Mouse (Mus musculus) adrenal gland, postnatal 14 days (tissue): ENCODE data around the gene Galnt7. TPM values are rescaled to one million over a fixed set of nuclear protein-coding genes. Genes with fewer than 3 reads are reported as not detected.
A peak's percentile ranks its signal among the peaks of the same experiment; 100 is the strongest.

ENCODE experiments used
- DNase-seq: peaks from one replicate; pipeline ENCODE4 v3.0.0; 2021; ENCODE audit warnings: mixed read lengths
- long read RNA-seq, 2 experiments: library from polyadenylated mRNA; stranded (forward); transcript quantifications; one replicate each; pipeline ENCODE4 v2.0.0; 2021
- total RNA-seq: library from RNA; stranded (reverse); gene quantifications from 2 replicates; pipeline ENCODE4 v1.2.3, GENCODE M21; 2021

The Galnt7 gene
- 13.3 and 16.7 TPM in 2 replicates for total RNA-seq
- long read RNA-seq, experiment 1, full-length matches to known transcripts: 1 of 2 reads
- long read RNA-seq, experiment 1, partial matches to known transcripts: 1 of 2 reads
- long read RNA-seq, experiment 1, other reads (novel, unspliced or antisense): 0 of 2 reads
- long read RNA-seq, experiment 2, partial matches to known transcripts: 1 of 3 reads
- long read RNA-seq, experiment 2, other reads (novel, unspliced or antisense): 1 of 3 reads

- DNase-seq: peak; percentile 85
Observed at GRCm38 (mm10) chr8:57652456-57653055, at the start of gene Galnt7. Gene Galnt7, minus strand, starts transcription at chr8:57653032.

DNA sequence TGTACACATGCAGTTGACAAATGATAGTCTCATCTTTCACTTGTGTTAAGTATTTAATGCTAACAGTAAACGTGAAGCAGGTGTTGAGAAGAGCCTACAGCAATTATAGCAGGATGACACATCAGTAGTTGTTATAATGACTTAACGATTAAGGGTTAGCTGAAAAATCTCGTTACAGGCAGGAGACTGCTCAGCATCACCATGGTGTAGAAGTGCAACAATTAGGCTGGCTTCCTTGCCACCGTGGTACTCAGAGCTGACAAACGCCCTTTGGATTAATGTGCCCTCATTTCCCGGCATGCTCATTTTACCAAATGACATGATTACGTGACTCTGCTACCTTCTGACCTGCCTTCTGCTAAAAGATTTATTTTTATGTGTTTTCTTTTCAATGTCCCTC, 35.8 kb upstream of the Galnt7 start:
- DNase-seq: no peak

DNA sequence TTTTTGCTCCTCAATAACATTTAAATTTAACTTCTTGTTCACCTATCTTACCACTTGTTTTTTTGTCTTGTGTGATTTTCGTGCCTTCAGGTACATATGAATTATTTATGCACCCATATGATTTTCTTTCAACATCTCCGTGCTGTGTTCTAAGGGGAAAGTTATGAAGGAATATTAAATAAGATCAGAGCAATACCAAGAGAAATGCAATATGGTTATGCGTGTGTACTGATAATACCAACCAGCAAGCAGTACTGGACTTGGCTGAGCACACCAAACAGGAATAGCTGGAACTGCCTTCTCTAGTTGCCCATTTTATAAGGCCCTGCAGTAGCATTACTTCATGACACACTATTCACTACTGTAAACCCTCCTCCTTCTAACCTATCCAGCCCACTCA, 33.0 kb upstream of the Galnt7 start:
- DNase-seq: no peak

GRCm38 (mm10) chr8:57680044-57680443, 27.2 kb upstream of the Galnt7 start:
- no peak for DNase-seq

- no peak for DNase-seq
Observed at GRCm38 (mm10) chr8:57664121-57664520, 11.3 kb upstream of the Galnt7 start.

- no peak for DNase-seq
Observed at GRCm38 (mm10) chr8:57660019-57660418, 7.2 kb upstream of the Galnt7 start.

GRCm38 (mm10) chr8:57656446-57656845, 3.6 kb upstream of the Galnt7 start:
- DNase-seq: no peak

DNA sequence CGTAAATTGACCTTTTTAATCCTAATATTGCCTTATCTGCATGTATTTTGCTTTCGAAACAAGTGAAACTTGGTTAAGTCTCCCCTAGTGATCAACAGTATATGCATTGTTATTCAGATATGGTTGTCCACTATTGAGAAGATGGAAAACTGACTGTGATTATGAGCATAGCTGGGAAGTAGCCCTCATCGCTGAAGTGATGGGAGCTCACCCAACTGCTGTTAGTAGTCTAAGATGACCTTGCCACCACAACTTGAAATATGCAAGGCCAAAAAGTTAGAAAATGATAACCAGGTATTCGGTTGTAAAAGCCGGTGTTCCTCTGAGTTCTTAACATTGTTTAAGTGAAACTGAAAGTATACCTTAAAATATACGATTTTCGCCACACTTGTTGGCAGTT, 1.3 kb upstream of the Galnt7 start:
- DNase-seq: no peak

DNA sequence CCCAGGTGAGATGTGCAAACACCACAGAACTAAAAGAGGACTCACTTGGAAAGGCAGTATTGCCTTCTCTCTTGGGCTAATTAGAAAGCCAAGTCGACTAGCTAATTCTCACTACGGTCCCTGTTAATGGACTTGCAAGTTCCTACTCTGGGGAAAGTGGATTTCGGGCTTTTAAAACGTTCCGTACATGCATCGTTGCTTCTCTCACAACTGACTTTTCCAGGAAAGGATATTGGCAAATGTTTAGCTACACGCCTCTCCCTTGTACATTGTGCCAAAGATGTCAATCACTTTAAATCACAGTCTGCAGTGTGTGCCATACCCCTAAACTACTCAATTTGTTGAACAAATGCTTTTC, 915 bp upstream of the Galnt7 start:
- DNase-seq: no peak

GRCm38 (mm10) chr8:57653056-57653767, 380 bp upstream of the Galnt7 start:
- peak; percentile 67 for DNase-seq

DNA sequence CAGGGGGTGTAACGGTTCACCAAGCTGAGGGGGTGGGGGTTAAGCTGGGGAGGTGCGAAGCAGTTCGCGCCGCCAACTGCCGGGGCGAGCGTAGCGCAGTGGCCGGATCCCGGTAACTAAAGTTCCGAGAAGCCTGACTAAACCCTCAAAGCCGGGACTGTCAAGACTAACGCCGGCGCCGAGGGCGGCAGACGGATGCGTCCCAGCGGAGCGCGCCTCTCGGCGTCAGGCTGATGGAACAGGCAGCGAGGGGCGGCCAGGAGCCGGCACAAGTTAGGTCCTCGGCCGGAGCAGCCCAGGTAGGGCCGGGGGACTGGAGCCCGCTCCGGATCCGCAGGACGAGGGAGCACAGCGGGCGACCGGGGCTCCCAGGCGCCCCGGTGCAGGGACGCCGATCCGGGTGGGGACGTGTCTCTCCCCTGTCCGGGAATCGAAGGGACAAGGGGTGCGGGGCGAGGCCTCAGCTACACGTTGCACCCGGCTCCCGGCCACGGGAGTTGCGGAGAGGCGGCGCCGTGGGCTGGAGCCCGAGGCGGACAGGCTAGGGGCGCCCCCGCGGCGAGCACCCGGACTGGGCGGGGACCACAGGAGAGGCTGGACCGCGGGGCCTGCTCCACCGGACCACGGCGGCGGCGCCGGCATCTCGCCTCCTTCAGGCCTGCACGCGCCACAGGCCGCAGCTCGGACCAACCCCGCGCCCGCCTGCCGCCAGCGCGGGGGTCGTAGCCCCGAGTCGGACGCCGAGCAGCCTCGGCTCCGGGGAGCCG, 960 bp downstream of the Galnt7 start:
- DNase-seq: peak; percentile 88

DNA sequence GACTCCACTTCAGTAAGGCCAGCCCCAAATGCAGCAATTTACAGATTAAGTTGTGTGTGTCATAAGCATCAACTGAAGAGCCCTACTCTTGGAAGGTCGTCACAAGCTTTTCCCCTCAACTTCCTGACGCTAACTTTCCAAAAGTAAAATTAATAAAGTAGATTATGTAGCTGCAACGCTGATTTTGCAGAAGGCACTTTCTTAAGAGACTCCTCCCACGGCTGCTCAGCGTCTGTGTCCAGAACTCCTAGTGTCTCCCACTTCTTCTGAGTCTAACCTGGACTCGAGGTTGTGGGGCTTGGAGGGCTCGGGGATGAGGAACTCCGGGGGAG, 1.5 kb downstream of the Galnt7 start:
- no peak for DNase-seq

DNA sequence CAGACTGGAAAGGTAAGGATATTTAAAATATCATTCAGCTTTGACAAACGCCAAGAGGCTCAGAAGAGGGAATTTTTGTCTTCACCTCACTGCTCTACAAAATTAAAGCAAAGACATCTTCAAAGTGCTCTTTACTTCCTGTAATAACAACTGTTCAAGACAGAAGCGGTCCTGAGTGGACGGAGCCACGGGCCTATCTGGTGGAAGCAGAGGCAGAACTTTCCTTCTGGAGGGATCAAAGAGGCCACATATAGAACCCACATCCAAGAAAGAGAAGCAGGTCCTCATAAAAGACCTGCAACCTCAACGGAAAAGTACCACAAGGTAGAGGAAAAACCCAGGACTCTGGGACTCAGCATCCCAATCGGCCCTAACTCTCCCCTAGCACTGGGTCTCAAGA, 2.6 kb downstream of the Galnt7 start:
- no peak for DNase-seq

DNA sequence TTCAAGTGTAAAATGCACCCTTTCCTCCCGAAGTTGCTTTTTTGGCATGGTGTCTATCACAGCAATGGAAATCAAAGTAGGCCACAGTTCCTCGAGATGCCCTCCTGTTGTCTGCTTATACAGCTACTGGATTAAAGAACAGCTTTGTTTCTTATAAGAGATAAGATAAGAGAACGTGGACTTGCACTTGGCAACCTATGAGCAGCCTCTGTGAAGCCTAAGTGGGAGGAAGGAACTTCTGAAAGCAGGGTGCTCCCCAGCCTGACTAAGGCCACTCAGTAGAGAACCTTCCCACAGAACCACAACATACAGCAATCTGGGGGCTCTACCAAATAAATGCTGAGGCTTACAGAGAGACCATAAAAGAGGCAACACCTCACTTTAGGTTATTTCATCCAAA, 5.3 kb downstream of the Galnt7 start:
- DNase-seq: no peak

- DNase-seq: no peak
Observed at GRCm38 (mm10) chr8:57644281-57644680, 8.6 kb downstream of the Galnt7 start.

DNA sequence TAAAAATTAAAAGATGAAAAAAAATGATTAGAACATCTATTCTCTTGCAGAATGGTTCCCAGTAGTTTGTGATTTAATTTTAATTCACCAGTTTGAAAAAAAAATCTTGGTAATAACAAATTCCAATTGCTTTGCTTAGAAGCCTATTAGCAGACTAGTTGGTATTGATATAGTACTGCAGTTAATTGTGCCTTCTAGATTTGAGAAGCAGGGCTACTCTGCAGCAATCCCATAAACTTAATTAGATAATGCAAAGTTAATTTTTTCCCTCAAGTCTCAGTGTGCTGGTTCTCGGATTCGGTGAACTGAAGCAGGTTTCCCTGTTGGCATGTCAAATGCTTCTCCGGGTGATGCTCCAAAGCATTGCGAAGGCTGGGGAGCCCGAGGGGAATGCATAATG, 10.1 kb downstream of the Galnt7 start:
- DNase-seq: no peak

DNA sequence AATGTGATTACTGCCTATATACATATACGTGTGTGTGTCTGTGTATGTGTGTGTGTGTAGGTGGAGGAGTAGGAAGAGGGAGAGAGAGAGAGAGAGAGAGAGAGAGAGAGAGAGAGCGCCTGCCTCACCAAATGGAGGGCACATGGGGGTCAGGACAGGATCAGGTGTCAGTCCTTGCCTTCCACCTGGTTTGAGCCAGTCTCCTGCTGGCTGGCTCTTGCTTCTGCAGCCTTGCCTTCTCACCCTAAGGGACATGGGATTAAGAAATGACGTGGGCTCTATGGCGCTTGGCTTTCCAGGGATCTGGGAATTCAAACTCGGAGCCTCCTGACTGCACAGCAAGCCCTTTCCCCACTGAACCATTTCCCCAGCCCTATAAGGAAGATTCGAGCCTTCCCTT, 13.9 kb downstream of the Galnt7 start:
- no peak for DNase-seq

DNA sequence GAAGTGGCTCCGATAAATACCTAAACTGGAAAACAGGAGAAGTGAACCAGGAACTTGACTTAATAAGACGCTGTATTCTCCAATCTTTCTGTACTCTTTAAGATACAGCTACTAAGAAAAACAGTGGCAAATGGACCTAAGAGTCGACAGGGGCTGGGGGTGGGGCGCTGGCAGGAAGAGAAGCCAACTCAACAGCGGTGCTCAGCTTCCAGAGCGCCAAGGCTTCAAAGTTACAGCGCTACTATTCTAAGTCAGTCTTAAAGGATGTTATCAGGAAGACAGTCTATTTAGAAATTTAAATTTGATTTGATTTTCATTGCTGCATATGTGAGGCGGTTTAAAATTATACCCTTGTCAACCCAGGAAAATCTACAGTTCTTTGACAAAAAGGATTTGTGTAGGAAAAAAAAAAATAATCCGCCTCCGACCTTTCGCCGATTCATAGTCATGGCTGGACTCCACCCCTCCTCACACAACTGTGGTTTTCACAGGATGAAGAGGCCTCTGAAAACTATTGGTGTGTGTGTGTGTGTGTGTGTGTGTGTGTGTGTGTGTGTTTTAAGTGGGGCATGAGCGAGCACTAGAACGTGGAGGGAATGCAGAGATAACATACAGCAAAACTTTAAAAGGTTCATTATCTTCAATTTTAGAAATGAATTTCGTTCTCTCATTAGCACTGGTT, 15.1 kb downstream of the Galnt7 start:
- DNase-seq: no peak

GRCm38 (mm10) chr8:57636698-57637097, 16.1 kb downstream of the Galnt7 start:
- DNase-seq: peak; percentile 55

DNA sequence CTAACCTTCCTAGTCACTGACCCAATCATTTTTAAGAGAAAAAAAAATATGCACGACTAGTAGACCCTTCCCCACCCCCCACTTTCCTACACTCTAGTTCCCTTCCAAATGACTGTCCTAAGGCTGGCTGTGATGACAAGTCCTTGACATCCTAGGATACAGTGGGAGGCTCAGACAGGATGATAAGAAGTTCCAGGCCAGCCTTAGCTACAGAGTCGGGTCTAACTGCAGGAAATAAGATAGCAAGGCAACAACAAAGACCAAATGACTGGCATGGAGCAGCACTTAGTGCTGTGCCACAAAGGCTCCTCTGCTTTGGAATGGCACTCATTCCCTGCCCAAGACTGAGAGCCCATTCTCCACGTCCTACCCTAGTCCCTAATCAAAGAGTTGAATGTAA, 16.6 kb downstream of the Galnt7 start:
- DNase-seq: no peak

- no peak for DNase-seq
Observed at GRCm38 (mm10) chr8:57631780-57632179, 21.1 kb downstream of the Galnt7 start.

DNA sequence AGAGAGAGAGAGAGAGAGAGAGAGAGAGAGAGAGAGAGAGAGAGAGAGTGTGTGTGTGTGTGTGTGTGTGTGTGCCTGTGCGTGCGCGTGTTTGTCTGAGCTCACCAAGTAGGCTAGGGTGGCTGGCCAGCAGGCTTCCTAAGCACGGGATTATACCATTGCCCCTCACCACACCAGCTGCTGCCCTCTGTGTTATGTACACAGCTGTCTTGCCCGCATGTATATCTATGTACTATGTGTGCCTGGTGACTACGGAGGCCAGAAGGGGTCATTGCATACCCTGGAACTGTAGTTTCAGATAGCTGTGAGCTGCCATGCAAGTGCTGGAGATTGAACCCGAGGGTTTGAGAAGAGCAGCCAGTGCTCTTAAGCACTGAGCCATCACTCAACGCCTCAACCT, 22.7 kb downstream of the Galnt7 start:
- DNase-seq: no peak
